ENCODE assay signal across 18 mouse cellular contexts in genomic region chr13:24825587-24825986, GRCm38 (mm10). TPM values are rescaled to one million over a fixed set of nuclear protein-coding genes. Genes with fewer than 3 reads are reported as not detected.
DNase-seq lines count a peak whose midpoint lies in the region; ATAC-seq and TF ChIP-seq lines count a peak whose summit lies in the region.
"Had no signal": no experiment of that assay in that cellular context is flagged by ENCODE, and none has a peak within 500 bp of the region (broad histone marks: within the 10 kb centered on the region; RNA-seq: fewer than 3 reads in every experiment).

No protein-coding gene starts in this region.

- H3K4me3 ChIP-seq in kidney, embryonic 15.5 days (replicated peaks) = no peak overlapping the region
- H3K4me3 ChIP-seq in hindbrain, embryonic 14.5 days (replicated peaks; ENCODE audit: low read length) = no peak overlapping the region
- H3K4me3 ChIP-seq: embryonic facial prominence, embryonic 10.5 days; hindbrain, embryonic 15.5 days; limb, embryonic 12.5 days had no signal

- DNase-seq in cerebellum, adult 18-20 months = peak; percentile 42 to 49
- DNase-seq in cerebellum, adult 9-10 months = no peak
- peak; percentile 56 to 60 for DNase-seq in kidney, adult 8-10 months
- DNase-seq in Patski (ENCODE audit: low read depth, low spot score) = peak; percentile 43
- peak; percentile 43 to 48 for DNase-seq in cerebellum, postnatal 36 days
- DNase-seq in c-Kit-positive CD71-positive TER-119-positive erythroid progenitor cells, embryonic 14.5 days (ENCODE audit: low spot score) = no peak
- DNase-seq in hindbrain, embryonic 14.5 days (ENCODE audit: low spot score) = no peak
- DNase-seq: layer of hippocampus, postnatal 36 days; lung, adult 2 months; spleen, adult 18-20 months; thymus, postnatal 36 days had no signal

- H3K36me3 ChIP-seq in kidney, embryonic 15.5 days = no peaks in the 10 kb centered on the region
- H3K36me3 ChIP-seq in hindbrain, embryonic 14.5 days (replicated peaks; ENCODE audit: control insufficient read depth, insufficient read depth) = no peaks in the 10 kb centered on the region
- H3K36me3 ChIP-seq: embryonic facial prominence, embryonic 10.5 days; hindbrain, embryonic 15.5 days; limb, embryonic 12.5 days had no signal

- no peaks in the 10 kb centered on the region for H3K9me3 ChIP-seq in kidney, embryonic 15.5 days (replicated peaks)
- no peaks in the 10 kb centered on the region for H3K9me3 ChIP-seq in hindbrain, embryonic 14.5 days (ENCODE audit: control insufficient read depth, low read length)
- H3K9me3 ChIP-seq: embryonic facial prominence, embryonic 10.5 days; hindbrain, embryonic 15.5 days; limb, embryonic 12.5 days had no signal

- no peak for TF ChIP-seq CTCF in Patski (IDR thresholded peaks at IDR 0.05)

- CTCF ChIA-PET in Patski (lab: Charles Lee) = no interaction called here

- 0 out of 2 replicates have a peak, but pooled peaks cover 1% of the 10 kb centered on the region for H3K4me1 ChIP-seq in kidney, embryonic 15.5 days
- H3K4me1 ChIP-seq in hindbrain, embryonic 14.5 days (replicated peaks; ENCODE audit: control insufficient read depth, insufficient read depth, low read length) = peaks cover 2% of the 10 kb centered on the region
- H3K4me1 ChIP-seq: limb, embryonic 12.5 days had no signal

- H3K9ac ChIP-seq in kidney, embryonic 15.5 days = no peak overlapping the region
- H3K9ac ChIP-seq in hindbrain, embryonic 14.5 days = no peak overlapping the region
- H3K9ac ChIP-seq: hindbrain, embryonic 15.5 days; limb, embryonic 12.5 days had no signal

- 89% methylated on average over 4 of the region's 4 CpGs for WGBS in kidney, embryonic 15.5 days
- 87% methylated on average over 4 of the region's 4 CpGs for WGBS in hindbrain, embryonic 14.5 days

- POLR2A ChIA-PET in Patski (lab: Charles Lee) = no interaction called here

- H3K4me2 ChIP-seq in kidney, embryonic 15.5 days = no peak overlapping the region
- no peak overlapping the region for H3K4me2 ChIP-seq in hindbrain, embryonic 14.5 days (replicated peaks)
- H3K4me2 ChIP-seq: hindbrain, embryonic 15.5 days; limb, embryonic 12.5 days had no signal

- H3K27ac ChIP-seq in kidney, embryonic 15.5 days = no peak overlapping the region
- H3K27ac ChIP-seq in hindbrain, embryonic 14.5 days = no peak overlapping the region
- H3K27ac ChIP-seq: embryonic facial prominence, embryonic 10.5 days; hindbrain, embryonic 15.5 days; limb, embryonic 12.5 days; stomach, postnatal 0 days had no signal

- H3K27me3 ChIP-seq in kidney, embryonic 15.5 days = no peaks in the 10 kb centered on the region
- H3K27me3 ChIP-seq in Patski = no peaks in the 10 kb centered on the region
- no peaks in the 10 kb centered on the region for H3K27me3 ChIP-seq in hindbrain, embryonic 14.5 days (ENCODE audit: control insufficient read depth, insufficient read depth, low read length)
- H3K27me3 ChIP-seq: hindbrain, embryonic 15.5 days; limb, embryonic 12.5 days had no signal

- ATAC-seq in kidney, embryonic 15.5 days (replicated peaks; ENCODE audit: low FRiP score) = no peak
- no peak for ATAC-seq in Patski
- no peak for ATAC-seq in hindbrain, embryonic 14.5 days (ENCODE audit: low FRiP score)
- ATAC-seq: activated CD4-positive, CD25-positive, alpha-beta regulatory T cell, adult 4 months; CD4-positive, CD25-positive, alpha-beta regulatory T cell, adult 4 months had no signal

- in situ Hi-C loops in Patski (cut with MboI; ENCODE audit: low pct_unique_long_range_greater_than_20kb) = no loop called here

RNA-seq across cellular contexts. Expression of gene Acot13, which starts 5.8 kb away (rescaled TPM):
- polyA plus RNA-seq in kidney, embryonic 15.5 days (2015; fragmentation: Nextera tagmentation; extraction: Ambion mirVana) = 103 and 105 TPM in 2 replicates
- 132 TPM for polyA plus RNA-seq in Patski (2021)
- 55.6 and 59.9 TPM in 2 replicates for polyA plus RNA-seq in hindbrain, embryonic 14.5 days (2014; fragmentation: Nextera tagmentation; extraction: Ambion mirVana)

RNA-seq across cellular contexts. Expression of gene Tdp2, which starts 5.9 kb away (rescaled TPM):
- polyA plus RNA-seq in kidney, embryonic 15.5 days (2015; fragmentation: Nextera tagmentation; extraction: Ambion mirVana) = 63.9 and 65.5 TPM in 2 replicates
- 33.8 TPM for polyA plus RNA-seq in Patski (2021)
- 34.7 and 37.5 TPM in 2 replicates for polyA plus RNA-seq in hindbrain, embryonic 14.5 days (2014; fragmentation: Nextera tagmentation; extraction: Ambion mirVana)

RNA-seq across cellular contexts. Expression of gene D130043K22Rik, which starts 19.3 kb away (rescaled TPM):
- polyA plus RNA-seq in kidney, embryonic 15.5 days (2015; fragmentation: Nextera tagmentation; extraction: Ambion mirVana) = 0.57 and 0.61 TPM in 2 replicates
- polyA plus RNA-seq in Patski (2021) = 0.19 TPM
- polyA plus RNA-seq in hindbrain, embryonic 14.5 days (2014; fragmentation: Nextera tagmentation; extraction: Ambion mirVana) = 5.5 and 8.0 TPM in 2 replicates

RNA-seq across cellular contexts. Expression of gene BC005537, which starts 24.1 kb away (rescaled TPM):
- 16.7 and 17.1 TPM in 2 replicates for polyA plus RNA-seq in kidney, embryonic 15.5 days (2015; fragmentation: Nextera tagmentation; extraction: Ambion mirVana)
- polyA plus RNA-seq in Patski (2021) = 129 TPM
- polyA plus RNA-seq in hindbrain, embryonic 14.5 days (2014; fragmentation: Nextera tagmentation; extraction: Ambion mirVana) = 40.8 and 43.7 TPM in 2 replicates

Comparison
In these comparisons a context has a peak if more than half of its experiments do, and no peak if none do; other contexts are left out.
1. DNase-seq: peak in cerebellum, adult 18-20 months (2 of 2), kidney, adult 8-10 months (2 of 2), Patski (single experiment) and cerebellum, postnatal 36 days (2 of 2); none in cerebellum, adult 9-10 months (single experiment), c-Kit-positive CD71-positive TER-119-positive erythroid progenitor cells, embryonic 14.5 days (single experiment) and hindbrain, embryonic 14.5 days (single experiment).